Comparison of ENCODE assay signal across 8 mouse cellular contexts in the genomic region with DNA sequence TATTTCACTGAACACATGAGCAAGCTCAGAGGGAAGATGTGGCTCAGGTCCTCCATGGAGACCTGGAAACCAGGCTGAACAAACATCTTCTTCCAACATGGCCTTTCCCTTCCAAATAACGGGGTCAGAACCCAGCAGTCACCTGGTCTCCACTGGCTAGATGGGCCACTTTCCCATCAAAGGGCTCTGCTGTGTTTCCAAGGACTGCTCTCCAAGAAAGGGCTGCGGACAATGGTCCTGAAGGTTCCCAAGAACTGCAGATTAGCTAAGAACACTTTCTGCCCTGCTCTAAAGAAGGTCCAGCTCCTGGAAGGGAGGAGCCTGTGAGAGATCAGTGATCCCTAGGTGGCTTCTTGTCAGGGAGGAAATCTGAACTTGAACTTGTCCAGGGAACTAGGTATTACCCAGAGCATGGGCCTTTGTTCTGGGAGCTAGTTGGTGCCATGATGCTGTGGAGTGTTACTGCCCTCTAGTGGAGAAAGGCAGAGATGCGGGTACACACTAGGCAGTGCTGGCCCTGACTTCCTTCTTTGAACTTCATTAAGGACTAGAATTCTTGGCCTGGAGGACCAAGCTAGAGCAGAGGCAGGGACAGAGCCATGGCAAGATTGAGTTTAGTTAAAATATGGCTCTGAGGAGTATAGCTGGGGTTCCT. TPM values are rescaled to one million over a fixed set of nuclear protein-coding genes. Genes with fewer than 3 reads are reported as not detected.
DNase-seq lines count a peak whose midpoint lies in the region; ATAC-seq and TF ChIP-seq lines count a peak whose summit lies in the region.

No protein-coding gene starts in this region.

- H3K4me3 ChIP-seq in forebrain, embryonic 16.5 days (replicated peaks; ENCODE audit: low read length) = no peak overlapping the region
- H3K4me3 ChIP-seq in lung, adult 2 months (replicated peaks; ENCODE audit: extremely low read depth, low read depth, low read length) = no peak overlapping the region

- TF ChIP-seq POLR2A in lung, adult 2 months (IDR thresholded peaks at IDR 0.05; ENCODE audit: borderline replicate concordance, extremely low read depth, low read depth, low read length) = no peak

- H3K4me2 ChIP-seq in forebrain, embryonic 16.5 days (ENCODE audit: low read length) = no peak overlapping the region

- H3K9ac ChIP-seq in forebrain, embryonic 16.5 days (replicated peaks; ENCODE audit: low read depth, low read length) = no peak overlapping the region

- no peaks in the 10 kb centered on the region for H3K4me1 ChIP-seq in forebrain, embryonic 16.5 days (replicated peaks; ENCODE audit: control insufficient read depth, insufficient read depth, low read length)
- H3K4me1 ChIP-seq in lung, adult 2 months (ENCODE audit: control insufficient read depth, insufficient read depth, low read length) = no peaks in the 10 kb centered on the region

- no peaks in the 10 kb centered on the region for H3K36me3 ChIP-seq in forebrain, embryonic 16.5 days (ENCODE audit: control insufficient read depth, insufficient read depth)

- no peaks in the 10 kb centered on the region; the same call in 1 of the 2 replicates for H3K27me3 ChIP-seq in forebrain, embryonic 16.5 days (replicated peaks; ENCODE audit: control insufficient read depth, insufficient read depth, low read length)

- H3K27ac ChIP-seq in forebrain, embryonic 16.5 days (ENCODE audit: low read length) = no peak overlapping the region

- ATAC-seq in forebrain, embryonic 16.5 days = peak; percentile 94

- peak; percentile 57 for DNase-seq in MEL-GATA-1-ER (ENCODE audit: extremely low read depth, low read depth)
- peak; percentile 76 to 81 for DNase-seq in cerebellum, adult 18-20 months
- DNase-seq in heart, postnatal 36 days = peak; percentile 70 to 74
- DNase-seq in layer of hippocampus, adult 18-20 months (ENCODE audit: low spot score in 2 of 2) = peak; percentile 63 to 93
- peak; percentile 58 for DNase-seq in lung, adult 2 months
- DNase-seq in ovary, adult 18-20 months (ENCODE audit: low spot score) = peak; percentile 39
- DNase-seq in thymus, adult 18-20 months = peak; percentile 32 to 36

- peak; percentile 99 for TF ChIP-seq CTCF in lung, adult 2 months (IDR thresholded peaks at IDR 0.05; ENCODE audit: insufficient read depth, low read length)

- intact Hi-C loops in heart, postnatal 36 days (cut with DNase I) = loop anchor here (1.0 to 2.0 kb wide), 4 partner anchors 86 to 211 kb away; no protein-coding TSS in a partner anchor

- 33% methylated on average over 3 of the region's 3 CpGs for WGBS in forebrain, embryonic 16.5 days
- WGBS in lung, adult 2 months = 36% methylated on average over 3 of the region's 3 CpGs

- no peaks in the 10 kb centered on the region for H3K9me3 ChIP-seq in forebrain, embryonic 16.5 days (ENCODE audit: control insufficient read depth, low read length)

RNA-seq across cellular contexts. Expression of gene Sbpl, which starts 5.1 kb away (rescaled TPM):
- polyA plus RNA-seq in forebrain, embryonic 16.5 days (2015; fragmentation: Nextera tagmentation; extraction: Ambion mirVana) = not detected in 2 replicates
- total RNA-seq in heart, postnatal 36 days (2021) = not detected
- not detected for total RNA-seq in layer of hippocampus, adult 18-20 months (2021)
- not detected in 2 replicates for polyA plus RNA-seq in lung, adult 2 months (2012; rRNA removed)

RNA-seq across cellular contexts. Expression of gene Sbp, which starts 18.7 kb away (rescaled TPM):
- polyA plus RNA-seq in forebrain, embryonic 16.5 days (2015; fragmentation: Nextera tagmentation; extraction: Ambion mirVana) = not detected in 2 replicates
- not detected for total RNA-seq in heart, postnatal 36 days (2021)
- not detected for total RNA-seq in layer of hippocampus, adult 18-20 months (2021)
- polyA plus RNA-seq in lung, adult 2 months (2012; rRNA removed) = not detected in 2 replicates

RNA-seq across cellular contexts. Expression of gene Prss30, which starts 20.2 kb away (rescaled TPM):
- polyA plus RNA-seq in forebrain, embryonic 16.5 days (2015; fragmentation: Nextera tagmentation; extraction: Ambion mirVana) = 0.21 and 0.28 TPM in 2 replicates
- total RNA-seq in heart, postnatal 36 days (2021) = not detected
- total RNA-seq in layer of hippocampus, adult 18-20 months (2021) = not detected
- 1.5 and 2.7 TPM in 2 replicates for polyA plus RNA-seq in lung, adult 2 months (2012; rRNA removed)

RNA-seq across cellular contexts. Expression of gene Prss22, which starts 37.7 kb away (rescaled TPM):
- polyA plus RNA-seq in forebrain, embryonic 16.5 days (2015; fragmentation: Nextera tagmentation; extraction: Ambion mirVana) = not detected in 2 replicates
- total RNA-seq in heart, postnatal 36 days (2021) = not detected
- not detected for total RNA-seq in layer of hippocampus, adult 18-20 months (2021)
- 0.11 and 0.96 TPM in 2 replicates for polyA plus RNA-seq in lung, adult 2 months (2012; rRNA removed)

RNA-seq across cellular contexts. Expression of gene Dcpp3, which starts 43.0 kb away (rescaled TPM):
- polyA plus RNA-seq in forebrain, embryonic 16.5 days (2015; fragmentation: Nextera tagmentation; extraction: Ambion mirVana) = not detected in 2 replicates
- not detected for total RNA-seq in heart, postnatal 36 days (2021)
- total RNA-seq in layer of hippocampus, adult 18-20 months (2021) = not detected
- polyA plus RNA-seq in lung, adult 2 months (2012; rRNA removed) = not detected in 2 replicates
